Mouse (Mus musculus): ENCODE data around the gene Thbs1. TPM values are rescaled to one million over a fixed set of nuclear protein-coding genes. Genes with fewer than 3 reads are reported as not detected.
A peak's percentile ranks its signal among the peaks of the same experiment; 100 is the strongest.

Thbs1 gene
- total RNA-seq (2021) = 10 to 100 TPM; 25.1 to 38.4 TPM
- long read RNA-seq, experiment 1, full-length matches to known transcripts = 11 of 30 reads
- long read RNA-seq, experiment 1, partial matches to known transcripts = 8 of 30 reads
- long read RNA-seq, experiment 1, other reads (novel, unspliced or antisense) = 11 of 30 reads
- long read RNA-seq, experiment 2, full-length matches to known transcripts = 12 of 20 reads
- long read RNA-seq, experiment 2, partial matches to known transcripts = 3 of 20 reads
- long read RNA-seq, experiment 2, other reads (novel, unspliced or antisense) = 5 of 20 reads

DNA sequence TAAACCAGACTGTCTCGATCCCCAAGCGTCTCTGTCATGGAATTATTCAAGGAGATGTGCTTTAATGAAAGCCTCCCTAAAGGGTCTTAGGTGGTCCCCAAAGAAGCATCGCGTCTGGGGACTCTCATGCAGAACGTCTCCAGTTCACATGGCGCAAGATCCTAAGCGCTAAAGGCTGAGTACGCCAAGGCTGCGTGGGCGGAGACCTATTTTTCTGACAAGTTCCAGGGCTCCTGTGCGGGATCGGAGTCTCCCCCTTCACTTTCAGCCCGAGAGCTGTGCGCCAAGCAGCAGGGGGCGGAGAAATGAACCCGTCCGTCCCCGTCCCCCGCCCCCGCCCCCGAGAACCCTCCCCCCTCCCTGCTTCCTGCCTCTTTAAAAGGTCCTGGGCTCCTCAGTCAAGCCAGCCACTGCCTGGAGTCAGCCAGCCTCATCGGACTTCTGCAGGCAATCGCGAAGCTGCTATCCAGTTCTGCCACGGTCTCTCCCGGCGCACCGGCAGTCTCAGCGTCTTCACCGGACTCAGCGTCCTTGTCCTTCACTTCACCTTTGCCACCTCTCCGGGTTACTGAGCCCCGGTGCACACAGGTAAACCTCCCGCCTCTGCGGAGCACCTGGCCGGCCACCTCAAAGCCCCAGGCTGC, at the start of gene Thbs1:
Thbs1 (plus strand) TSS at position 389 of the 644 bp plus-strand sequence.
- peak; percentile 75 for DNase-seq

DNA sequence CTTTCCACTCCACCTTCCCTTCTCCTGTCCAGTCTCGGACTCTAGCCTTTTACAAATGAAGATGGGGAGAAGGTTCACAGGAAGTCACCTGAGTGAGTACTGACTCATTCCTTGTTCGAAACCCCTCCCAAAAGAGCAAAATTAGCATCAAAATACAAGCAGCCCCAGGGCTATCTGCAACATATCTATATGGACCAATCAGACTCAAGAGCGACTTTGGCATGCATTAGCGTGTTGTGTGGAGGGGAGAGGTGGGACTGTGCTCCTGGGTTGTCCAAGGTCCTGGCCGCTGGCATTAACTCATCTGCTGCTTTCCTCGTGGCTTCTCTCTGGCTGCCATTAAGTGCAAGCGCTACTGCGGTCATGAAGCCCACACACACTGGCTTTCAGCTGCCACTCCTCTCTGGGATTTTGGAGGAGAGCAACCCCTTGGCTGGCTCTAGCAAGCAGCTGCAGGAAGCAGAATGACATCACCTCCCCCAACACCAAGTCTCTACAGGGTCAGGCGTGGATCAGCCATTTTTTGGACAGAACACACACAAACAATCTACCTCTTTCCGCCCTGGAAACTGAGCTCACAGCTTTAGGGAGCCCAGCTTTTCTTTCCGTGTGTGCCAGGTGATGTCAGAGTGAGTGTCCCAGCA, 47.4 kb upstream of the Thbs1 start:
- peak; percentile 18 for DNase-seq

DNA sequence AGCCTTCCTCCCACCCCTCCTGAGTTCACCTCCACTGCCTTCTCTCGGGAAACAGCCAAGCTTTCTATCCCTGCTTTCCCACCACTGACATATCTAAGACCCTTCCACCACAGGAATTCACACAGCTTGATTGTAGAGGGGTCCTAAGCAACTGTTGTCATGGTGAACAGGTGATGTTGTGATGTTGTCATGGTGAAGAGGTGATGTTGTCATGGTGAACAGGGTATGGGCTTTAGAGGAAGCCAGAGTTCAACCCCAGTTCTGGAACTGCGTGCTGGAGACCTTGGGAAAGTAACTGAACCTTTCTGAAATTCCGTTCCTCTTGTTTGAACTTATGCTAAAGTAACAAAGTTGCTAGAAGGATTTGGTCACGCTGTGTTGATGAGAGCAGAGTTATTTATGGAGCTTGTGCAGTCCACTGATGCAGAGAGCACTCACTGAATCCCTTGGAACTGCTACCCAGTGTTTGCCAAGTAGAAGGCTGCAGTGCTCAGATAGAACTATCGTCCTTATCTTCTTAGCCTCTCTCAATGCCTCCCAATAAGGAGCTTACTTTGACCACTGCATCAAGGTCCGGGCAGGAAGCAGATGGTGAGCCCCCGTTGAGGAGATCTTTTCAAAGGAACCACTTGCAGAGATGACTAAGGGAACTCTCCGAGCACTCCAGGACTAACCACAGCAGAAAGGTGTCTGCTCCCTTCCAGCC, 45.5 kb upstream of the Thbs1 start:
- DNase-seq = no peak

DNA sequence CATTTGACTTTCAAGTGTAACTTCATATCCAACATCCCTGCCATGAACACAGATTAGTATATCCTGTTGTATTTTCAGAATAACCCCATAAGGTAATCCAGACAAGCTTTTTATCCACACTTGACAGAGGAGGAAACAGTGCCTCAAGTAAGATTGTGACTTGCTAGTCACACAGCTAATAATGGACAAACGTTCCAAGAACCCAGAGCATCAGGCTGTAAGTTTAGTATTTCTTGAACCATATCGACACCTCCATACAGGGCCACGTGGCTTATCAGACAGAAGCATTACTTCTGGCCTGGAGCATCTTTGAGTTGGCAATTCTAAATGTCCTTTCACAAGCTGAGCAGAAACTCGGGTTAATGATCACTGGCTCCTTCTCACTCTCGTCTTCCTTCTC, 41.7 kb upstream of the Thbs1 start:
- no peak for DNase-seq

DNA sequence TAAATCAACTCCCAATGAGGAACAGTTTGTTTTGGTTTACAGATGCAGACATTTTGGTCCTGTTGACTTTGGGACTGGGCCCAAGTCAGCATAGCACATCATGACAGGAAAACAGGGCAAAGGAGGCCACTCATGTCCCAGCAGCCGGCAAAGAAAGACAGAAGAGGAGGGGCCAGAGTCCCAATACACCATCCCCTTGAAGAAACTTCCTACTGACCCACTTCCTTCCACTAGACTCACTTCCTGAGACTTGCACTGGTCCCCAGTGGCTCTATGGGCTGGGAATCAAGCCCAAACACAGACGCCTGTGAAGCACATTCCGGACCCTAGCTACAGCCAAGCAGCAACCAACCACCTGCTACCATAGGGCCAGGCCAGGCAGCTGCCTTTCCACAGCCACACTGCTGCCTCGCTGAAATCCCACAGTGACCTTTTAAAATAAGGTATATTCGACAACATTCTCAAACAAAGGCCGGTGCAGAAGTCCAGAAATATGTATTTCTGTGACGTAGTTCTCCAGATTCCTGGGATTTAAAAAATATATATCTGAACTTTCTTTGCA, 38.8 kb upstream of the Thbs1 start:
- no peak for DNase-seq

DNA sequence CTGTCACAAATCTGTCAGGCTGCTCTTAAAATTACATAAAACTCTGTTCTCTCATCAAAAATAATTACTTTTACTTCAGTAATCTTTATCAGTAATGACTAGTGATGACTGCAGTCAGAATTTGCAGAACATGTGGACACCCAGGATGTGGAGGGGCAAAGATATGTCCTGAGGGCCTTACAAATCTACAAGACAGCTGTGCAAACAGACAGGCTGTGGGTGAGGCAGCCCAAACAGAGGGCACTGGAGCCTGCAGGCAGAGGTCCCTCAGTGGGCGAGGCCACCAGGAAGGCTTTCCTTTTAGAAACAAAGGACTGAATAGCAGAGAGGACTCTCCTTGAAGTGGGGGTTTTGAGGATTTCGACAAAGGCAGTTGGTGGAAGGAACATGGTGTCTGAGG, 37.6 kb upstream of the Thbs1 start:
- no peak for DNase-seq

DNA sequence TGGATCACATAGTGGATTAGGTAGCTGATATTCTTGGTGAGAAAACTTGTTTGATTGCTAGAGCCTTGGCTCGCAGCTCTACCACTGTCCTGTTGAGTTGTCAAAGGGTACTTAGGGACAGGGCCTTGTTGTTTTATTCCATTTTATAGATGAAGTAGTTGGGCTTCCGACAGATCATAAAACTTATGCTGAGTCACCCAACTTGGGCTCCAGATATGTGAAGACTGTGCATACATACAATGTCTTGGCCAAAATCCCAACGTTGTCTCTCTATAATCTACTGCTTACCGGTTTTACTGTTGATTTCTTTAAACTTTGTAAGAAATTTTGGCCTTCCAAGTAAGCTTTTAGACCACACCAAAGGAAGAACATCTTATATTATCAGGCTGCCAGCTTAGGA, 36.5 kb upstream of the Thbs1 start:
- DNase-seq = no peak

DNA sequence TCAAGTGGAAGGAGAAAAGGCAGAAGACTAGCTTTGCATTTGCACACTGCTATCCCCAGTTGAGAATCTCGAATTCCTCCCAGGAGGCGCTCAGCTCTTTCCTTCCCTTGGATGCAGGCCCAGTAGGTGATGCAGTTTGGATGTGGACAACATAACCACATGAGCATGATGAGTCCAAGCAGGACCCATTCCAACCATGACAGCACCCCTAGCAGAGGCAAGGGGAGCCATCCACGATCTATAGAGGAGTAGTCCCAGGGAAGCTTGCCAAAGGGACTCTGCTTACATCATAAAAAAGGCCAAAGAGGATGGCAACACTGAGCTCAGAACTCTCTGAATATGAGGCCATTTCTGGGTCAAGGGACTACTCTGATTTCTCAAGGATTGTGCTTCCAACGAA, 32.5 kb upstream of the Thbs1 start:
- peak; percentile 21 for DNase-seq

DNA sequence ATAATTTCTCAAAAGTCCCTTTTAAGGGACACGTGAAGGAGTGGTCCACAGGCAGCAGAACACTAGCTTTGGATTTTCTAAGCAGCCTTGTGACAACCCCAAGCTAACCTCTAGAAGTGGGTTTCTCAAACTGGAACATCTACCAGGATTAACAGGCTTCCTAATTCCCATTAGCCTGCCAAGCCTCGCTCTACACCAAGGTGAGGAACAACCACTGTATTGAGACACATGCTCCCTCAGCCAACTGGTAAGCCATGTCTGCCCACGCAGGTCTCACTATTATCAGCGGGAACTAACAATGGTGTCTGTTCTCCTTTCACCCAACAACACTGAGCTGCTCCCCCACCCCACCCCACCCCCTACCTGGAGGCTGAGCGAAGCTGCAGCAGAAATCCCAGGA, 30.1 kb upstream of the Thbs1 start:
- DNase-seq = no peak

DNA sequence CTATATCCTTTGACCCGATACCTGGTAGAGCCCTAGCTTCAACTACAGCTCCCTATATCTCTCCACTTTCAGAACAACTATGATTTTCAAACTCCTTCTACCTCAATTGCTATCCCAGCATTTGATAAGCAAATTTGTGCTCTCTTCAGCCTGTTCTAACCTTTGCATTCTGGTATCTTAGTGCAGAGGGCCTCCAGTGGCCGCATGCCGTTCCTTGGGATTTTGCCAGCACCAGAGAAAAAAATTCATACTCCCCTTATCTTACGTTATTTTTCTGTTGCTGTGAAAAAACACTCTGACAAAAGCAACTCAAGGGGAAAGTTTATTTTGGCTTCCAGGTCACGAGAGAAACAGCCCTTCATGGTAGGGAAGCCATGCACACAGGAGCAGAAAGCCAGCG, 28.0 kb upstream of the Thbs1 start:
- DNase-seq = no peak

DNA sequence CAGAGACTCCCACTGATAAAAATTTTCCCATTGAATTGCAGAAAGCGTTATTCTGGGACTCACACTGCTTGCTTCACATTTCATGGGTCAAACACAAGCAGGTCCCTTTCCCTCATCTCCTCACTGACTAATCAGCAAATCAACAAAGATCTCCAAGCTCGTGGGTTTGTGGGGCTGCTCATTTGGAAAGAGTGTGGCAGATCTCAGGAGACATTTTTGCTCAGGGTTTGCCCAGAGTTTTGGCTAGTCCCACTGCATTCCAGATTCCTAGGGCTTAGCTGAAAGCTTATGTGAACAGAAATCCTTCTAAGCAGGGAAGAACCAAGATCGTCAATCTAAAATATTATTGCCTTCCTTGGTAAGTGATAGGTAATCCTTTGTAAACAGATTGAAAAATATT, 27.0 kb upstream of the Thbs1 start:
- DNase-seq = no peak

DNA sequence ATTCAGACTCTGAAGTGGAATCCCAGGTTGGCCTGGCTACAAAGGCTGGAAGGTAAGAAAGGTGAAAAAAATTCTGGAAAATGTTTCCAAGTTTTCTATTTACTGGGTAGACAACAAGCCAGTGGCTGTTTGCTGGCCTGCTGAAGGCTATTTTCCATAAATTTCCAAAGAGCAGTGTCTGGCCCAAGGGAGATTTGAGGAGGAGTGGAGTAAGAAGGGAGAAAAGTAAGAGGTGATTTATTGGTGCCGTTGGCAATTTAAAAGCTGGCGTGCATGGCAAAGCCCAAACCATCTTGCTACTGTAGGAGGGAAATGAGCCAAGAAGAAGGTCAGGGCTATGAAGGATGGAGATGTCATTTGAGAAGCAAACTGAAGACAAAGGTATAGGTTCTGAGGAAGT, 26.0 kb upstream of the Thbs1 start:
- DNase-seq = no peak

DNA sequence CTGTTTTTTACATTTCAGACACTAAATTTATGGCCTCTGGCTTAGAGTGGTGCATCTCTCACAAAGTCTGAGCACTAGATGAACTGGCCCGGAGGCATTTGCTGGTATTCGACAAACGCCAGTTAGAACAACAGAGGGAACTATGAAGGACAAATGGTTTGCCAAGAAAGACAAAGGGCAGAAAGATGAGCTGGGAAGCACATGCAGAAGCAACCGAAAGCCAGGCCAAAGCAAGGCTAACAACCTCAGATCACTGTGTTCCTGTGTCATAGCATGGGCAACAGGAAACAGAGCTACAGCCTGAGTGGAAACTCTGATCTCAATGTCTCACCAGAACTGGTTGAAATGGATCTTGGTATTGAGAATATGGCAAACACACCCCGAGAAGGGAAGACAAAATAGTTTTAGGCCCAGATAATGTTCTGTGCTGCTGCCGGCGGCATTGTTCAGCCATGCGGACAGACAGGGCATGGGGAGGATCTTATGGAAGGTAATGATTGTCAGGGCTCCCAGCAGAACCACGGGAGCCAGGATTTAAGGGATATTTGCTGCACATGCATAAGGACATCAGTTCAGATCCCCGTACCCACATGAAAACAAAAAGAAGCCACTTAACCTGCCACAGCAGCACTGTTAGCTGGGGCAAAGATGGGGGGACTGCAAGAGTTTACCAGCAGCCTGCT, 24.5 kb upstream of the Thbs1 start:
- DNase-seq = no peak

DNA sequence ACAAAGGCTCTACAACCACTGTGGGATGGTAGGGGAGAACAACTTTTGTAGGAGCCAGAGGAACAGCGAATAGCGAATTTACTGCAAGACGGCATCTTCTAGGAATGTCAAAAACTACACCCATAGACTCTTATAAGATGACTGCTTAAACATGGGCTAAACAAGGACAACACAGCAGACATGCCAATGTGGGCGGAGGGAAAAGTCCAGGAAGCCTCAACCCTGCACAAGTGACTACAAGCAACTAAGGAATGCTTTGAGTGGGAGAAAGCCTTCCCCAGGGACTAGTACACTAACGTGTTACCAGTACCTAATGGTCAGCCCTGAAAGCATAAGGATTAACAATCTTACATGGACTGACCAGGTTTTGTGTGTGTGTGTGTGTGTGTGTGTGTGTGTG, 20.4 kb upstream of the Thbs1 start:
- DNase-seq = no peak

DNA sequence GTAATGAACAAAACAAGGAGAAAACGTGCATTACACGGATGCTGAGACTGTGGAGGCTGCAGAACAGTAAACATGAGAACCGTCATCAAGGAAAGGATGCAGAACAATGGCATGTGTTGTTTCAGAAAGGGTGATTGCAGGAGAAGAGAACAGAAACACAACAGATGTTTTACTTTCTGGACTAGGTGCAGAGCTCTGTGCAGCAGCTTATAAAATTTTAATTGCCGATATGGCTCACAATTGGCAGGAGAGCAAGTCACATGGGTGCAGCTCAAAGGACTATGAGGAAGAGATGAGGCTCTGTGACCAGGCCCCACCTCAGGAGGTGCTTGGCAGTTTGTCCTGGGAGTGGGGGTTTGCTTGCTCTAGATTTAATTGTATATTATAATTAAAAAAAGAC, 12.6 kb upstream of the Thbs1 start:
- DNase-seq = no peak

DNA sequence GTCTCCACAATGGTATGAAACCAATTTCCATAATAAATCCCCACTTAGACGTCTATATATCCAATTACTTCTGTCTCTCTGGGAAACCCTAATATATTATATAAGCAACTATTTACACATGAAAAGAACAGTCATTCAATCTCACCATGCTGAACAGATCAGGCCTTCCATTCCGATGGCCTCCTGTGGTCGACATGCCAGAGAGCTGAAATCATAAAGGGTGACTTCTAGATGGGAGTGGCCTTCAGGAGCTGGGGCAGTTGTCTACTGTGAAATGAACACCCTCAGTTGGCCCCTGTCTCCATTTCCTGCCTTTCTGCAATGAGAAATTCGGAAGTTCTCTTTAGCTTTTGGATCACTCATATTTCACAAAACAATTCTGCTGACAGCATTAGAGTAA, 9.5 kb upstream of the Thbs1 start:
- no peak for DNase-seq

DNA sequence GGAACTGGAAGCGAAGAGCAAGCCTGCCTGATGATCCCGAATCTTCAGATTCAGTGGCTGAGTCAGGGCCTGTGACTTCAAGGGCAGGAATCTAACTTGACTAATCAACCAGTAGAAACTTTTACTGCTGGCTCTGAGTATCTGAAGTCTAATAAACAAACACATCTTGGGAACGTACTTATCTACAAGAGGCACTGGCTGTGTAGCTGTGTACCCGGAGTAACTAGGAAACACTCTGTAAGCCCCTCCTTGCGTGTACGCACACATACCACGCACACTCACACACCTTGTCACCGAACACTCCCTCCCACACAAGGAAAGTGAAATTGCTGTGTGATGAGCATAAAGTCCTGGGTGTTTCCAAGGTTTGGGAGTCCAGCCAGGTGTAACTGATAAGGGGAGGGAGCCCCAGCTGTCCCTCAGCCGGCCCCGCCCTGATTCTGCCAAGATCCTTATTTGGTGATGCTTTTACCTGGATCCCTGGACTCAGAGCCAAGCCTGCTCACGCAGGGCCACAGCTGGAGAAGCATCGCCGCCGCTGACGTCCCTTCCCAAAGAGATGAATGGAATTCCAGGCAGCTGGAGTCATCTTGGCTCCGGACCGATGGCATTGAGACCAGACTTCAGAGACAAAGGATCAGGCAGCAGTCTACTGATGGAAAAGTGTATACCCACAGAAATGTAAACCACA, 1.3 kb upstream of the Thbs1 start:
- DNase-seq = peak; percentile 45

DNA sequence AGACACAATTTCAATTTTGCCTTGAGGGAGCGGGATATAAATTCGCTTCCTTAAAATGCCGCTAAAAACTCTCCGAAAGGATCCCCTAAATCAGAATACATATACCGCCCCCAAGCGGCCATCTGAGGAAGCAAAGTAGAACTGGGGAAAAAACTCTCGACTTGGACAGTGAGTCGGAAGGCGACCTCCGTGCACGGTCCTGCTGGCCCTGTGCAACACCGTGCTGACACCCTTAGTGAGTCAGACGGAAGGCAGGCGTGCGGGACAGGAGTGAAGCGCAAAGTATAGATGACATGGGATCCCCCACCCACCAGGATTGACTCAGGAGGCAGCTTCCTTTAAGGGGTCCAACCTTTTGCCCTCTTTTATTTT, 574 bp upstream of the Thbs1 start:
- DNase-seq = peak; percentile 87

DNA sequence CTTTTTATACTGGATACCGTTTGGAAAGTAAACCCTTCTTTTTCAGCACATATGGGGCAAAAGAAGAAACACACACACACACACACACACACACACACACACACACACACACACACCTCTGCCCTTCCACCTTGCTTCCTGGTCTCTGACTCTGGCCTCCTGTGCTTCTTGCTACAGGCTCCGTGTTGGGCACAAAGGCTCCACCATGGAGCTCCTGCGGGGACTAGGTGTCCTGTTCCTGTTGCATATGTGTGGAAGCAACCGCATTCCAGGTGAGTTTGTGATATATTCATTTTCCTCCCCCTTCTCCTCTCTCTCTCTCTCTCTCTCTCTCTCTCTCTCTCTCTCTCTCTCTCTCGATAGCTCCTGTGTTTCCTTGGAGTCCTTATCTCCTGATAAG, 762 bp downstream of the Thbs1 start:
- no peak for DNase-seq

DNA sequence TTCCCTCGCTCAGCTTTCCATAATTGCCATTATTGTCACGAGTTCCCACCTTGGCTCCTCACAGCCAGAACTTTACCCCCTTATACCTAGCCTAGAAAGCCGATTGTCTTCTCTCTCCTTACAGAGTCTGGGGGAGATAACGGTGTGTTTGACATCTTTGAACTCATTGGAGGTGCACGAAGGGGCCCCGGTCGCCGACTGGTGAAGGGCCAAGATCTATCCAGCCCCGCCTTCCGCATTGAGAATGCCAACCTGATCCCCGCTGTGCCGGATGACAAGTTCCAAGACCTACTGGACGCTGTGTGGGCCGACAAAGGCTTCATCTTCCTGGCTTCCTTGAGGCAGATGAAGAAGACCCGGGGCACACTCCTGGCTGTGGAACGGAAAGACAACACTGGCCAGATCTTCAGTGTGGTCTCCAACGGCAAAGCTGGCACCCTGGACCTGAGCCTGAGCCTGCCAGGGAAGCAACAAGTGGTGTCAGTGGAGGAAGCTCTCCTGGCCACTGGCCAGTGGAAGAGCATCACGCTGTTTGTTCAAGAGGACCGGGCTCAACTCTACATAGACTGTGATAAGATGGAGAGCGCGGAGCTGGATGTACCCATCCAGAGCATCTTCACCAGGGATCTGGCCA, 1.3 kb downstream of the Thbs1 start:
- DNase-seq = no peak

Data from gastrocnemius, postnatal 10 days (tissue).